ENCODE assay signal across 8 mouse cellular contexts in the genomic region with DNA sequence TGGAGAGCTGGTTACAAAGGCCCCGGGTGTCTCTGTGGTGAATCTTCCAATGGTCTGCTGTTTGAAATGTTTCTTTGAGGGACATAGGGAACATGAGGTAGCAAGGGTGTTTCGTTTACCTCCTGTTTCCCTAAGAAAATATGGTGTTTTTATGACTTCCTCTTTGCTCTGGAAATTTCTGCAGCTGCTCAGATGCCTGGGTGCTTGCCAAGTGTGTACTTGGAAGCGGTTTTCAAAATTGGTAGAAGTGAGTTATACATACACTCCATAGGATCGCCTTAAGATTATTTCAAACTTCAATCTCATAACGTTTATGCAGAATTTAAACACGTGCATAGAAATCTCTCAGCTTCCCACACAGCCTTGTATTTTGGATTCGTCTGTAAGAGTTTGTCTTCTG. TPM values are rescaled to one million over a fixed set of nuclear protein-coding genes. Genes with fewer than 3 reads are reported as not detected.
DNase-seq lines count a peak whose midpoint lies in the region; ATAC-seq and TF ChIP-seq lines count a peak whose summit lies in the region.
"Had no signal": no experiment of that assay in that cellular context is flagged by ENCODE, and none has a peak within 500 bp of the region (broad histone marks: within the 10 kb centered on the region; RNA-seq: fewer than 3 reads in every experiment).

No protein-coding gene starts in this region.

- 79% methylated on average over 7 of the region's 7 CpGs for WGBS in midbrain, embryonic 11.5 days
- WGBS in midbrain, postnatal 0 days: 75% methylated on average over 7 of the region's 7 CpGs
- 36% methylated on average over 7 of the region's 7 CpGs for WGBS in heart, adult 2 months
- WGBS in kidney, embryonic 15.5 days: 49% methylated on average over 7 of the region's 7 CpGs

- TF ChIP-seq POLR2A in heart, adult 2 months (IDR thresholded peaks at IDR 0.05; ENCODE audit: insufficient read depth, low read depth, low read length): no peak

- no peak for ATAC-seq in midbrain, embryonic 11.5 days (ENCODE audit: low FRiP score)
- ATAC-seq in midbrain, postnatal 0 days (ENCODE audit: low FRiP score): no peak
- no peak for ATAC-seq in kidney, embryonic 15.5 days (replicated peaks; ENCODE audit: low FRiP score)

- no peak overlapping the region for H3K27ac ChIP-seq in midbrain, embryonic 11.5 days (ENCODE audit: low read depth, low read length)
- H3K27ac ChIP-seq in midbrain, postnatal 0 days (ENCODE audit: low read depth, low read length): no peak overlapping the region
- peak overlapping the region; percentile 1; the same call in 1 of the 2 replicates for H3K27ac ChIP-seq in heart, adult 2 months
- peak overlapping the region; percentile 42 for H3K27ac ChIP-seq in kidney, embryonic 15.5 days
- H3K27ac ChIP-seq: liver, embryonic 13.5 days had no signal

- H3K79me2 ChIP-seq in heart, adult 2 months (replicated peaks; ENCODE audit: control insufficient read depth, insufficient read depth, low read length): no peaks in the 10 kb centered on the region

- no peaks in the 10 kb centered on the region for H3K9me3 ChIP-seq in midbrain, embryonic 11.5 days (ENCODE audit: control insufficient read depth, low read length)
- no peaks in the 10 kb centered on the region for H3K9me3 ChIP-seq in midbrain, postnatal 0 days (ENCODE audit: low read length)
- no peaks in the 10 kb centered on the region for H3K9me3 ChIP-seq in kidney, embryonic 15.5 days (replicated peaks)
- H3K9me3 ChIP-seq: liver, embryonic 13.5 days had no signal

- H3K4me1 ChIP-seq in midbrain, embryonic 11.5 days (ENCODE audit: control insufficient read depth, insufficient read depth, low read length): no peaks in the 10 kb centered on the region
- no peaks in the 10 kb centered on the region for H3K4me1 ChIP-seq in midbrain, postnatal 0 days (ENCODE audit: insufficient read depth, low read length)
- peaks cover 4% of the 10 kb centered on the region; the same call in 1 of the 2 replicates for H3K4me1 ChIP-seq in heart, adult 2 months (ENCODE audit: control insufficient read depth, insufficient read depth, low read length)
- peaks cover 12% of the 10 kb centered on the region; the same call in 1 of the 2 replicates for H3K4me1 ChIP-seq in kidney, embryonic 15.5 days
- H3K4me1 ChIP-seq: liver, embryonic 13.5 days had no signal

- H3K4me3 ChIP-seq in midbrain, embryonic 11.5 days (ENCODE audit: low read depth, low read length): no peak overlapping the region
- no peak overlapping the region for H3K4me3 ChIP-seq in midbrain, postnatal 0 days (ENCODE audit: low read depth, low read length)
- H3K4me3 ChIP-seq in heart, adult 2 months: no peak overlapping the region
- no peak overlapping the region for H3K4me3 ChIP-seq in kidney, embryonic 15.5 days (replicated peaks)
- H3K4me3 ChIP-seq: liver, embryonic 13.5 days had no signal

- no peaks in the 10 kb centered on the region for H3K27me3 ChIP-seq in midbrain, embryonic 11.5 days (ENCODE audit: control insufficient read depth, insufficient read depth, low read length)
- no peaks in the 10 kb centered on the region for H3K27me3 ChIP-seq in midbrain, postnatal 0 days (ENCODE audit: insufficient read depth, low read length)
- H3K27me3 ChIP-seq in heart, adult 2 months (ENCODE audit: control insufficient read depth, insufficient read depth, low read length): no peaks in the 10 kb centered on the region
- H3K27me3 ChIP-seq in kidney, embryonic 15.5 days: no peaks in the 10 kb centered on the region
- H3K27me3 ChIP-seq: liver, embryonic 13.5 days had no signal

- no peak overlapping the region for H3K9ac ChIP-seq in midbrain, embryonic 11.5 days (ENCODE audit: low read length)
- H3K9ac ChIP-seq in midbrain, postnatal 0 days (replicated peaks; ENCODE audit: low read length, poor library complexity, severe bottlenecking): no peak overlapping the region
- H3K9ac ChIP-seq in heart, adult 2 months (ENCODE audit: low read depth, low read length): no peak overlapping the region
- H3K9ac ChIP-seq in kidney, embryonic 15.5 days: no peak overlapping the region
- H3K9ac ChIP-seq: liver, embryonic 13.5 days had no signal

- DNase-seq in midbrain, embryonic 11.5 days (ENCODE audit: low spot score, missing footprints): peak; percentile 28
- no peak for DNase-seq in midbrain, postnatal 0 days (ENCODE audit: low spot score)
- peak in 1 of 2 experiments; percentile 46 for DNase-seq in heart, adult 2 months
- peak; percentile 40 for DNase-seq in thymus, postnatal 14 days
- DNase-seq in yolk sac, embryonic 10.5 days (ENCODE audit: low spot score): no peak
- DNase-seq in left cerebral cortex, adult 11 months (ENCODE audit: low spot score): no peak
- DNase-seq: liver, embryonic 13.5 days had no signal

- no peak overlapping the region for H3K4me2 ChIP-seq in midbrain, embryonic 11.5 days
- no peak overlapping the region for H3K4me2 ChIP-seq in midbrain, postnatal 0 days (ENCODE audit: low read depth, low read length, poor library complexity, severe bottlenecking)
- H3K4me2 ChIP-seq in kidney, embryonic 15.5 days: no peak overlapping the region
- H3K4me2 ChIP-seq: liver, embryonic 13.5 days had no signal

- no peaks in the 10 kb centered on the region for H3K36me3 ChIP-seq in midbrain, embryonic 11.5 days (ENCODE audit: control insufficient read depth, insufficient read depth, low read length)
- no peaks in the 10 kb centered on the region for H3K36me3 ChIP-seq in midbrain, postnatal 0 days (ENCODE audit: insufficient read depth, low read length)
- no peaks in the 10 kb centered on the region for H3K36me3 ChIP-seq in heart, adult 2 months (ENCODE audit: control insufficient read depth, insufficient read depth, low read length)
- H3K36me3 ChIP-seq in kidney, embryonic 15.5 days: no peaks in the 10 kb centered on the region
- H3K36me3 ChIP-seq: liver, embryonic 13.5 days had no signal

- intact Hi-C loops in heart, adult 2 months (cut with DNase I): loop anchor here (5.0 kb wide), 1 partner anchor 33 kb away; no protein-coding TSS in a partner anchor

- TF ChIP-seq CTCF in midbrain, postnatal 0 days (IDR thresholded peaks at IDR 0.05): no peak
- TF ChIP-seq CTCF in heart, adult 2 months (IDR thresholded peaks at IDR 0.05): no peak

- TF ChIP-seq EP300 in heart, adult 2 months (IDR thresholded peaks at IDR 0.05; ENCODE audit: insufficient read depth, low read depth, low read length): no peak

RNA-seq across cellular contexts. Expression of gene Cd28, which starts 29.1 kb away (rescaled TPM):
- 0.10 and 0.28 TPM in 2 replicates for polyA plus RNA-seq in midbrain, embryonic 11.5 days (2014; fragmentation: Nextera tagmentation; extraction: Ambion mirVana)
- not detected in 2 replicates for total RNA-seq in midbrain, postnatal 0 days (2014; rRNA removed)
- 0.10 and 0.12 TPM in 2 replicates for polyA plus RNA-seq in midbrain, postnatal 0 days (2015; fragmentation: Nextera tagmentation; extraction: Ambion mirVana)
- total RNA-seq in heart, adult 2 months (2021): 10 to 100 TPM; 11.8 to 15.6 TPM
- 1.2 and 2.4 TPM in 2 replicates for polyA plus RNA-seq in heart, adult 2 months (2012; rRNA removed)
- polyA plus RNA-seq in kidney, embryonic 15.5 days (2015; fragmentation: Nextera tagmentation; extraction: Ambion mirVana): 0.24 and 0.30 TPM in 2 replicates

Comparison
In these comparisons a context has a peak if more than half of its experiments do, and no peak if none do; other contexts are left out.
1. DNase-seq: peak in midbrain, embryonic 11.5 days (single experiment) and thymus, postnatal 14 days (single experiment); none in midbrain, postnatal 0 days (single experiment), yolk sac, embryonic 10.5 days (single experiment) and left cerebral cortex, adult 11 months (single experiment).
2. H3K27ac ChIP-seq: peak in heart, adult 2 months (single experiment) and kidney, embryonic 15.5 days (single experiment); none in midbrain, embryonic 11.5 days (single experiment) and midbrain, postnatal 0 days (single experiment).